Mouse (Mus musculus): ENCODE measurements around the gene Coq6.
"Not testable (repeated sequence)": the region's sequence is repeated elsewhere in the genome, so short reads cannot be mapped to it uniquely, and the experiment has no call there.

Gene Coq6

DNA sequence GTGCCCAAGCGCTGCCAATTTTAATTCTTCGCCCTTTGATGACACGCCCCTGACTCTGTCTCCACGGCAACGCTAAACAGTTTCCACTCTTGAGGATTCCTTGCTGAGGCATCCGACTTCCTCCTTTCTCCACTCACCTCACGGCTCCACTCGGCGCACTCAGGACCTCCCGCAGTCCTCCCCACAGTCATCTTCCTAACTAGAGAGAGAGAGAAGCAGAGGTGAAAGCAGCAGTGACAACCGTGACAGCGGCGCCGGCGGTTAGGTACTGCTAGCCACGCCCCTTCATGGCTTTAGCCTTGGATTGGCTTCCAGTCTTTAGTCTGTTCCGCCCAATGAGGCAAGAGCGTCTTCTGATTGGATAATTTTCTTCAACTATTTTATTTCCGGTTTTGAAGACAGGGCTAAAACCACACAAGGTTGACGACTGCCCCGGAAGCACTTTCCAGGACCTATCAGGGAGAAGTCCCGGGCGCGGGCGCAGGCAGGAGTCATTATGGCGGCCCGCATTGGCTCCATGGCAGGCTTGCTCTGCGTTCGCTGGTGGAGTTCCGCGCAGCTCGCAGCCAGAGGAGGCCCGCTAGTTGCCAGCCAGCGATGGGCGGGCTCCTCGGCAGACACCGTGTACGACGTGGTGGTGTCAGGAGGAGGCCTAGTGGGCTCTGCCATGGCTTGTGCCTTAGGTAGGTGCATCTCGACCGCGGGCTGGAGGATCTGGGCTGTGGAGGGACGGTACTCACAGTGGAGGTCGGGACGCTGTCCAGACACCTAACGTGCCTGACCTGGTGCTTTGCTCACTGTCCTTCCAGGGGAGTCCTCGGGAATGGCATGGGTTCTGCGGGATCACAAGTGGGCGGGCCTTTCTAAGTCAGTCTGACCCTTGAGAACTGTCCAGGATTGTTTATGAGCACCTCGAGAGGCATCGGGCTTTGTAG lies at the start of gene Coq6, which contains the start of gene Fam161b:
TSS of gene Coq6 (plus strand) at position 103 of the 935 bp plus-strand sequence.
TSS of gene Fam161b (minus strand) at position 279 of the 935 bp plus-strand sequence.
- peak; percentile 98 for DNase-seq (ENCODE audit: low spot score)

DNA sequence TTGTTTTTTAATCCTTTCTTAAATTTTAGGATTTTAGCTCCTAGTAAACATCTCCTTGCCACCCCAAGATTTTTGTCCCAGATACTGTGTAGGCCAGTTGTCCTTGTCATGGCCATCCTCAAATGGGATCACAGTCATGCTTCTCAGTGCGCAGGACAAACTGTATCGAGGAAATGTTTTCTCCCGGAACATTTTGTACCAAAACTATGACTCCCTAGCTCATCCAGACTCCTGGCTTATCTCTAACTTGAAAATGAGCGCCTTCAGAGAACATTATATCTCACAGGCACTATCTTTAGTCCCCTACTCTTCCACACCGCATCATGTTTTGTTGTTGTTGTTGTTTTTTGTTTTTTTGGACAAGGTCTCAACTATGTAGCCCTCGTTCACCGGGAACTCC lies 45.5 kb upstream of the Coq6 start:
- DNase-seq (ENCODE audit: low spot score), result no peak

DNA sequence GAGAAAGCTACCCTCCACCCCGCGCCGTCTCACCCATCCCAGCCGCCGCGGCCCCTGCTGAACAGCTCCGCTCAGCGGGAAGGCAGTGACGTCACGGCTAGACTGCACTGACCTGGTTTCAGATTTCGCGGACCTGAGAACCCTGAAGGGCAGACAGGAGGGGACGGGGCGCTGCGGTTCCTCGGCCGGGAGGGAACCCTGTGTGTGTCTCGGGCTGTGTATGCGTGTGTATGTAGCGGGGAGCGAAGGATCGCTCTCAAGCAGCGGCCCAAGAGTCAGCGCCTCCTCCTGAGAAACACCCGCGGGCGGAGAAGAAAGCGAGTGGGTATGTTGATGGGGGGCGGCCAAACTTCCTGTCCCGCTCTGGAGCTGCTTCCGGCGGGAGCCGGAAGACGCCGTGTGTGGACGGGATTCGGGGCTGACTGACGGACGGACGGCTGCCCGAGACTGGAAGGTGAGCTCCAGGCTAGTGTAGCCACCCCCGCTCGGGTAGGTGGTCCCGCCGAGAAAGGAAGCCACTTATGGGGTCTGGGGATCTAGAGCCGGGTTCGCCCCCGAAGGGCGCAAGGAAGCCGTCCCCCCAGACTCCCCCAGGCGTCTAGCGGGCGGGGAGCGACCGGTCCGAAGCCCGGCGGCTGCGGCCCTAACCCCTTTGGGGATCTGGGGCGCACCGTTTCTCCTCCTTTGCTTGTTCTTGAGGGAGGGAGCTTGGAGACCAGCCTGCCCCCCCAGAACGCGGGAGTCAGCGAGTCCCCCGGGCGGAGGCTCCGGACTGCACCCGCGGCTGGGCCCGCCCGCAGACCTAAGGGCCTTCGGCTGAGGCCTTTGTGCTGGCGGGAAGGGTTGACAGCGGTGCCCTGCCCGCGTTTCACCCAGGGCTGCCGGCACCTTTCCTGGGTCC lies 44.5 kb upstream of the Coq6 start, which contains the start of gene Zfp410:
TSS of gene Zfp410 (plus strand) at position 132 of the 901 bp plus-strand sequence.
- peak; percentile 80 for DNase-seq (ENCODE audit: low spot score)

DNA sequence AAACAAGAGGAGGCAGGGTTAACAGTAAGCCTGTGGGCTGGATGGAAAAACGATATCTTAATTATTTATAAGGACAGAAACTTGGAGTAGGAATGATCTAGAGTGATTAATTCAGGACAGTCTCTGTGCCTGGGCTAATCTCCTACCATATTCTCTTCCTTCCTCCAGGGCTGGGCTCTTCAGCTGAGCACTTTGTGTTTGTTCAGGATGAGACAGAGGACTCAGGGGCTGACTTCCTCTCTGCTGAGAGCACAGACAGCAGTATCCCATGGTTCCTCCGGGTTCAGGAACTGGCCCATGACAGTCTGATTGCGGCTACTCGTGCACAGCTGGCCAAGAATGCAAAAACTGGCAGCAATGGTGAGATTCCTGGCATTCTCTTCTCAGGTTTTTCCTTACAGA lies 34.3 kb upstream of the Coq6 start:
- no peak for DNase-seq (ENCODE audit: low spot score)

DNA sequence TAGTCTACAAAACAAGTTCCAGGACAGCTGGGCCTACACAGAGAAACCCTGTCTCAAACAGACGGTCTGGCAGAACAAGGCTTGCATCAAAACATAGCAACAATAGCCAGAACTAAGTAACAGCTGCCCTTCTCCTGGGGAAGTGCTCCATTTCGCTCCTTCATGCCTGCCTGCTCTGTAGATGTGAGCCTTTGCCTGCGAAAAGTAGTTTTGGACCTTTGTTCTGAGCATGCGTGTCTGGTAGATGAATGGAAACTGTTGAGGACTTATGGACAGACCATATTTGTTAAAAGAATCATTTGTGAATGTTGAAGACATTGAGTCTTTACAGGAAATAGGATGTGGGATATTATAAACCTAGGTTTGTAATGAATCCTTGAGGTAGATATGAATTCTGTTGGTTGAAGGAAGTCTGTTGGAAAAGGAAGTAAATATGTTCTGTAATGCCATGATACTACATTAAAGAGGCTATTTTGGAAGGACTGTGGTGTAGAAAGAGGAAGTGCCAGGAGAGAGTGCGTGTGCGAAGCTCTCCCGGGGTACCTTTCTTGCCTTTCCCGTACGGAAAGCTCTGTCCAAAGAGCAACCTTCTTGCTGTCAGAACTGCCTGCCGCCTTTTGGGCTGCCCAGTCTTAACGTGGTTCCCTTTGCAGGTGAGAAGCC lies 24.4 kb upstream of the Coq6 start:
- no peak for DNase-seq (ENCODE audit: low spot score)

DNA sequence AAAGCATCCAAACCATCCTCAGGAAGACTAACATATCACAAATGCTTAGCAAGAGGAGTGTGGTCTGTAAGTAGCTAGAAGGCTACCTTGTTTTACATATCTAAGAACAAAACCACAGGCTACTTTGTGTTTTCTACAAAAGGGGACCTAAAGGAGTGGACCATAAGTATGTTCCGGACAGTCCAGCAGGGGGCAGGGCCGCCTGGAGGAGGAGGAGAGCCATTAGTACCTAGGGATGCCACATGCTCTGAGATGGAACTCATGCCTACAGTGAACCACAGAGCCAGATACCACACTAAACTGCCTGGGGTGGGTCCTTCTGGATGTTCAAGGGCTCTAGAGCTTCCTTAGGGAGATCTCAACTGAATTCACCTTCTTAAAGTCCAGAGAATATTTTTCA lies 14.3 kb upstream of the Coq6 start:
- no peak for DNase-seq (ENCODE audit: low spot score)

DNA sequence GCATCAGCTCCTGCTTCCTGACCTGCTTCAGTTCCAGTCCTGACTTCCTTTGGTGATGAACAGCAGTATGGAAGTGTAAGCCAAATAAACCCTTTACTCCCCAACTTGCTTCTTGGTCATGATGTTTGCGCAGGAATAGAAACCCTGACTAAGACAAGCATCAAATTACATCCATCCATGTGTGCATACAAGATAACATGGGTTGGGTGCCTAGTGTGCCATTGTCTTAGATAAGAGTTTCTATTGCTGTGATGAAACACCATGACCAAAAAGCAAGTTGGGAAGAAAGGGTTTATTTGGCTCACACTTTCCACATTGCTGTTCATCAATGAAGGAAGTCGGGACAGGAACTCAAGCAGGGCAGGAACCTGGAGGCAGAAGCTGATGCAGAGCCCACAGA lies 2.8 kb upstream of the Coq6 start:
- DNase-seq (ENCODE audit: low spot score), result not testable (repeated sequence)

DNA sequence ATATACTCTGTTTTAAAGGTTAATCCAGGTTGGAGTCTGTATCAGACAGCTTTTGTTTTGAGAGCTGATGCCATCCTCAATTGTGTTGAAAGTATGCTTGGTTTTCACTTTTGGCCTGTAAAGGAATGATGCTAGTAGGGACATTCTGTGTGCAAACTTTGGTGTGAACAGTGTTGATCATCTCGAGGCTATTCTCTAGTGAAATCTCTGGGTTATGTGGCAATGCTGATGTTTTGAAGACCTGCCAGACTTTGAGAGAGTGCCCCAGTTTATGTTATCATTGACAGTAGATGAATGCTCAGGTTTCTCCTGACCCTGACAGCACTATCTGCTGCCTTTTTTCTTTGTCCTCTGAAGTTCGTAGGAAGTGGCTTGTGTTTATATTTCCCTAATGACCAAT lies 1.4 kb downstream of the Coq6 start:
- no peak for DNase-seq (ENCODE audit: low spot score)

DNA sequence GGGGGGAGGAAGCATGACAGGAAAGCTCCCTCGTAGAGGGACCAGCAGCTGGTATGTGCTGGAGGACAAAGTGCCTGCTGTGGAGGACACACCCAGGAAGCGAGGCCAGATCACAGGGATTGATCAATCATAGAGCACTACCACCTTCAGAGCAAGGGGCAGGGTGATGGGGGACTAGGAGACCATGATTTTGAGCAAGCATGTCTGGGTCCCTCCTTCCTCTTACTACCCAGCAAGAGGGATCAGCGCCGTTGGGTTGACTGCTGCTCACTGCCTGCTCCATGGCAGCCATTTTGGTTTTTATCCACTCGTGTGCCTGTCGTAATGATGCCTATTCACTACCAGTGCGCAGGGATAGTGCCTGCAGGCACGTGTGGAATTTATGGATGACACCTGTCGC lies 2.8 kb downstream of the Coq6 start:
- DNase-seq (ENCODE audit: low spot score), result no peak

DNA sequence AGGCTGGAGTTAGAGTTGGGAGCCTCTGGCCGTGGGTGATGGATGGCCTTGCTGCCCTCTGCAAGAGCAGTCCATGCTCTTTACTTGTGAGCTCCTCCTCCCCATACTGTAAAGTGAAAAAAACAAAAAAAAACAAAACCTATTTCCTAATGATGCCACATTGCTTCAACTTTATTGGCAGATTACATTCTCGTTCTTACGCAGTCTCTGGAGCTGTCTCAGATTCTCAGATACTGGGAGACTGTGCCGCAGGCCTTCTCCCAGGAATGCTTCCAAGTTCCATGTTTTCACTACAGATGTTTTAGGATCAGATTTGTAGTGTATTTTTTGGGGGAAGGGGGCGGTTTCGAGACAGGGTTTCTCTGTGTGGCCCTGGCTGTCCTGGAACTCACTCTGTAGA lies 3.7 kb downstream of the Coq6 start:
- DNase-seq (ENCODE audit: low spot score), result no peak

DNA sequence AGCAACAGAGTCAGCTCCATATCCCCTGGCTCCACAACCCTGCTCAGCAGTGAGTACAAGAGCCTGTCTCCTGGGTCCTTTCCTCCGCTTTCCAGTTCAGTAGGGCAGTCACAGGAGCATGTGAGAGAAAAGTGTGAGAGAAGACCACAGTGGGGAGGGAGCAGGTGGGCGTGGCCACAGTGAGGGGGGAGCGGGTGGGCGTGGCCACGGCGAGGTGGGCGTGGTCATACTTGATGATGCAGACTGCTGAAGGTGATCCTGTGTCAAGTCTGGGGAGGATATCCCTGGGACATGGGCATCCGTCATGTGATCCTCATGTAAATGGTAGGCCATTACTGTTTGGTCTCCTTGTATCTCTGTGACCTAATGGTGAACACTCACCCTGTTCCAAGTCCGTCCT lies 5.5 kb downstream of the Coq6 start:
- no peak for DNase-seq (ENCODE audit: low spot score)

DNA sequence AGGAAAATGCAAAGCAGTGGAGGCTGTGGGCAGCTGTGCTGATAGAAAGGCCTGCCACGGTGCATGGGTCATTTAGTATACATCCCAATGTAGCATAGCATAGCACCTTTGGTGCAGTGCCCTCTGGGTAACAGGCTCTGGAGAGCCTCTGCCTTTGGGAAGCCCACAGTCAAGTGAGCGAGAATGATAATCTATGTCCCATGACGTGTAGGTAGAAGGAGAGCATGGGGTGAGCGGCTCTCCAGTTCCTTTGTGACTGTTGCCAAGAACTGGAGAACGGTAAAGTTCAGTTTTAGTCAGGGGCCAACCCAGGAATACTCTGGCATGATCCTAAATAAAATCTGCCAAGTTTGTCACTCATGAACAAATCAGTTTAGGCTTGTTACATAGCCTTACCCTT lies 10.2 kb downstream of the Coq6 start:
- no peak for DNase-seq (ENCODE audit: low spot score)

DNA sequence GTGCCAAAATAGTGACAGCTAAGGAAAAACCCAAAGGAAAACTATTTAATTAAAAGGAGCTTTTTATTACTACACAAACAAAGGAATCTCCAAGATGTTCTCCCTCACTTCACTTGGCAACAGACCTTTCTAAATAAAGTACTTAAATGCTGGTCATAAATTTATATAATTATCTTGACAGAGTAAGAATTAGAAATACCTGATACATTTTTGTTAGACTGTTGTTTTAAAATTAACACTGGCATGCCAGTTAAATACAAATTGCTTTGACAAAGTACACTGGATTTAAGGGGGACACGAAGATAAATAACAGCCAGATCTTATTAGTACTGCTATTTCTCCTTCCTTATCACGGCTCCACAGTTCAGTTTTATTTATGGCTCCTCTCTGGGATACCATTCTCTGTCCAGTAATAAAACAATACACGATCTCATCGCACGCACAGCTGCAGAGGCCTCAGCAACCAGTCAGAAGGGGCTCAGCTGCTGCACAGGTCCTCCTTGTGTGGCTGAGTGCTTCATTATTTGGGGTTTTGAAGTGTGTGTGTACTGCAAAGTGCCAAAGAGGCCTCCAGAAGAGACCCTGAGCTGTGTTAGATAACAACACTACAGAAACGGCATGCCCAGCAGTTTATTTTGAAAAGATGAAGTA lies 12.5 kb downstream of the Coq6 start:
- DNase-seq (ENCODE audit: low spot score), result peak; percentile 23

DNA sequence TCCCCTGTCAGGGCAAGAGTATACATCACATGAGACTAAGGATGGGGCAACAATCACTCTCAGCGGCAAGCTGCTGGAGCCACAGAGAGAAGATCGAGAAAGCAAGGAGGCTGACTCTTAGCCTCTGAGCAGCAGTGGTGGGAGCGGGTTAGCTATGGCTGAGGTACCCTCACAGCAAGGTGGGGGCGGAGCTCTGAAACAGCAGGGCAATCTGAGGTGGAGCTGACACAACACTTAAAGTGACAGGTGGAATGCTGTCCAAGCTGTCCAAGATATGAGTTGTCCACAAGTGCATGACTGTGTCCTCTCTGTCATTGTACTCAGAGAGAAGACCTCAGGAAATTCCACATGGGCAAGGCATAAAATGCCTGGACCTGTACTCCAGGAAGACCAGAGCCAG lies 20.9 kb downstream of the Coq6 start:
- DNase-seq (ENCODE audit: low spot score), result no peak

DNA sequence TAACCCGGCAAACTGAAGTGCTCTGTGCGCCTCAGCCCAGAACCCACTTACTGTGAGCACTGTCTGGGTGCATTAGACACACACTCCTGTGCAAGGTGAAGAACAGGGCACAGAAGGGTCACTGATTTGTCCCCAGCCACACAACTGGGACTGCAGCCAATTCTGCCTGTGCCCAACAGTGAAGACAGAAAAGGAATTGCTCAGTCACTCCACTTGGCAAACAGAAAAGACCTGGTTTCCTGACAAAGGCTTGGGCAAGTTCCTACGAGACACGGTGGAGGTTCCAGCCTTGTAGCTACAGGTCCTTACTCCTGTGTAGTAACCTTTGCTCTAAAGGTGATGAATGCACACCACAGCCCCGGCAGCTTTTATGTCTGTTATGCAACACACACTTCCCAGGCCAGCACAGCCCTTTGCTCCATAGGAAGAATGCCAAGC lies 23.2 kb downstream of the Coq6 start:
- DNase-seq (ENCODE audit: low spot score), result no peak

DNA sequence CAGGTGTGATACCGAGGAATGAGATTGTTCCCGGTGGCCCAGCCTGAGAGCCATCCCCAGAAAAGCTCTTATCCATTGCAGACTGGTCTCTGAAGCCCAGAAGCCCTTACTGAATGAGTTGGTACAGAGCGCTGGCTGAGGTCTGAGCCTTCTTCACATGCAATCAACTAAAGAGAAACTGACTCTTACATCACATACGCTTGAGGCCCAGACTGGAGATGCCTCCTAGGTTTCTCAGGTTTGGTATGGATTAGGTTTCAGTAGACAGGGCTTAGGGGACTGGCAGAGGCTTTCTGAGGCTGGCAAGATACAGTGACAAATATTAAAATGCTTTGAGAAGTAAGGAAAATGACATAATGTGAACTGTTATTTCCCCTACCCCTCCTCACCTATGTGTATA lies 24.0 kb downstream of the Coq6 start:
- DNase-seq (ENCODE audit: low spot score), result no peak

DNA sequence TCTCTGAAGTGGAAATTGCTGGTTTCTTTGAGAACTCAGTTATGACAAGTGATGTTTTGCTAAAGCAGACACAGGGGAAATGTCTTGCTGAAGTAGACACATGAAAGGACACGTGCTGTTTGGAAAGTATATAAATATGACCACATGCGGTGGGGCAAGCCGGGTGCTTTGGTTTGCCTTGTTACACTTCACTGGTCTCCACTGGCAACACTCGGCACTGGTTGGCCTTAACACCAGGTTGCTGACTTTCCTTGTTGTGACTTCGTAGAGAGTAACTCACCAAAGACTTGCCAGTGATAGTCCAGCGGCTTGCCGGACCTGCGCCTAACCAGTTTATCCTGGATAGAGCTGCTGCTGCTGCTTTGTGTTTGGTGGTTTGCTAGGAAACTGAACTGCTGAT lies 26.6 kb downstream of the Coq6 start:
- no peak for DNase-seq (ENCODE audit: low spot score)

DNA sequence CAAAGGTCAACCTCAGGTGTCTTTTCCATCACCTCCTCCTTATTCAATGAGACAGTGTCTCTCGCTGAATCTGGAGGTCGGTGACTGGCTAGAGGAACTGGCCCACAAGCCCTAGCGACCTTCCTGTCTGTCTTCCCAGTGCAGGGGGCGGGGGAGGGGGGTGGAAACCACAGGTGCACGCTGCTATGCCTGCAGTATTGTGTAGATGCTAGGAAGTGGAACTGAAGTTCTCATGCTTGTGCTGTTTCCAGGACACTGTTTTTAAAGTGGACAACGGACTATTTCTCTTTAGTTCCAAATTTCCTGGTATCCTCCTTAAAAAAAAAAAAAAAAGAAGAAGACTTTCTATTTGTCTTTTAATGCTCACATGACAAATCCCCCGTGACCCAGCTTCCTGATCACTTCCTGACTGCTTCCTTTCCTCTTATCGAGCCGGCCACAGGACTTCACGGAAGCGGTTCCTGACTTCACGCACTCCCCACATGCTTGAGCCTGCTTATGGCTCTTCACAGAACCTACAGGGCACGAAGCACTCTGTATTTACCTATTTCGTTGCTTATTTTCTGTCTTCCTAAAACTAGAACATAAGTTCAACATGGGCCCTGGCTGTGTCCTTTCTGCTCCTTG lies 27.4 kb downstream of the Coq6 start:
- no peak for DNase-seq (ENCODE audit: low spot score)

DNA sequence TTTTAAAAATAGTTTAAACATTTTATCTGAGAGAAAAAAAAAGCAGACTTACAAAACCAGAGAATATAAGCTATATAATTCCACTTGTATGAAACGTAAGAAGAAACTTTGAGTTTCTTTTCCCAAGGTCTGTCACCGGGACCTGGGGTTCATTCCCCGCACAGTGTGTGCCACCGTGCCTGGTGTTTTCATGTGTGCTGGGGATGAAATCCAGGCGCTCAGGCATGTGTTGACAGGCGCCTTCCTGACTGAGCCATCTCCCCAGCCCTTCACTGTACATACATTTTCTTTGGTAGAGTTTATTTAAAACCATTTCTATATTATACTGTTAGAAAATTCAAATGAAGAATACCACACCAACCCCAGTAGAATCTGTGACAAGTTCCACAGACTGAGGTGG lies 28.9 kb downstream of the Coq6 start:
- DNase-seq (ENCODE audit: low spot score), result no peak

DNA sequence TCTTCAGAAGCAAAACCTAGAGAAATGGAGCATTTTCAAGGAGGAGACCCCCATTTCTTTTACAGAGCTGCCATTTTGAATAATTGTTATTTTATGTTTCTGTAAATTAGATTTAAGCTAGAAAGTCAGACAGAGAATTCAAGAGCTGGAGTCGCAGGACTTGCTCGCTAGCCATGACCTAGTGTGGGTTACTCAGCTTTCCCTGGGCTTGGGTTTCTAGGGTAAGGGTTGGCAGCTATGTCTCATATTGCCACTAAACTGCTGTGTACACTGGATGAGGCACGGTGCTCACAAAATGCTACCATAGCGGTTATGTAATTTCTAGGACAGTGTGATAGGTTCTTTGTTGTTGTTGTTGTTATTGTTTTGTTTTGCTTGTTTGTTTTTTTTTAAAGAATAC lies 31.2 kb downstream of the Coq6 start:
- no peak for DNase-seq (ENCODE audit: low spot score)

DNA sequence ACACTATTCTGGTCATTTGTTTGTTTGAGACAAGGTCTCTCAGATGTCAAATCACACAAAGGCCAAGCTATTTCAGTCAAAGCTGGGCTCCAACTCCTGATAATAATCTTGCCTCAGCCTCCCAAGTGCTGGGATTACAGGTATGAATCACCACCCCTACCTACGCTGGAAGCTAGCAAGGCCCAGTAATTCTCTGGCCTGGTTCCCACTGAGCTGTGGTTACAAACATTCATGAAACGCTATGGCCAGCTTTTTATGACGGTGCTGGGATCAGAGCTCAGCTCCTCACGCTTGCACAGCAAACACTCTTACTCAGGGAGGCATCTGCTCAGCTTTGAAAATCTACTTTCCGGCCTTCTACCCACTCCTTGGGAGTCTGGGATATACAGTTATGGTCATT lies 32.4 kb downstream of the Coq6 start:
- no peak for DNase-seq (ENCODE audit: low spot score)
